Mouse (Mus musculus) kidney, embryonic 16.5 days (tissue): ENCODE data around the gene Mkrn3. TPM values are rescaled to one million over a fixed set of nuclear protein-coding genes. Genes with fewer than 3 reads are reported as not detected.

Experiments used
- ATAC-seq: fragments of 200-750 bp; cut with Nextera tagmentation; 2 replicates; pipeline ENCODE4 v1.8.0; 2017; ENCODE audit warnings: moderate TSS enrichment; ENCODE audit not compliant: low FRiP score, low TSS enrichment
- H3K27ac ChIP-seq: fragments of 300-500 bp; sonication (generic); 2 replicates; pipeline ENCODE4 v1.5.1; 2014; ENCODE audit warnings: low read length
- H3K27me3 ChIP-seq: fragments of 300-500 bp; sonication (generic); 2 replicates; pipeline ENCODE4 v1.6.1; 2014; ENCODE audit warnings: low read length, control low read depth, mixed read lengths; ENCODE audit not compliant: insufficient read depth
- H3K36me3 ChIP-seq: fragments of 300-500 bp; sonication (generic); 2 replicates; pipeline ENCODE4 v1.6.1; 2014; ENCODE audit warnings: low read length, control low read depth, mixed read lengths; ENCODE audit not compliant: insufficient read depth
- H3K4me1 ChIP-seq: fragments of 300-500 bp; sonication (generic); 2 replicates; pipeline ENCODE4 v1.6.1; 2014; ENCODE audit warnings: low read length, control low read depth, mixed read lengths; ENCODE audit not compliant: insufficient read depth
- H3K4me2 ChIP-seq: fragments of 300-500 bp; sonication (generic); replicated peaks from 2 replicates; pipeline ENCODE4 v1.6.1; 2014; ENCODE audit warnings: low read depth, low read length
- H3K4me3 ChIP-seq: fragments of 300-500 bp; sonication (generic); 2 replicates; pipeline ENCODE4 v1.5.1; 2014; ENCODE audit warnings: mild to moderate bottlenecking, low read length
- H3K9ac ChIP-seq: fragments of 300-500 bp; sonication (generic); replicated peaks from 2 replicates; pipeline ENCODE4 v1.6.1; 2014; ENCODE audit warnings: low read length
- H3K9me3 ChIP-seq: fragments of 300-500 bp; sonication (generic); 2 replicates; pipeline ENCODE4 v1.6.1; 2016; ENCODE audit warnings: low read length, control low read depth
- WGBS: fragments of 180-500 bp; shearing (Covaris S2); extraction: QIAGEN DNeasy Blood & Tissue Kit; methylation state at CpG from one replicate; pipeline ENCODE4 v1.1.7; 2014; 5-methylcytosine and 5-hydroxymethylcytosine counted together
- polyA plus RNA-seq: library from polyadenylated mRNA; unstranded; fragments of >200 nt; fragmentation: Nextera tagmentation; extraction: Ambion mirVana; gene quantifications from 2 replicates; pipeline ENCODE4 v1.2.1, GENCODE M21; 2015

The Mkrn3 gene
- polyA plus RNA-seq, 1 experiment from 2014 or later: 5.1 TPM

DNA sequence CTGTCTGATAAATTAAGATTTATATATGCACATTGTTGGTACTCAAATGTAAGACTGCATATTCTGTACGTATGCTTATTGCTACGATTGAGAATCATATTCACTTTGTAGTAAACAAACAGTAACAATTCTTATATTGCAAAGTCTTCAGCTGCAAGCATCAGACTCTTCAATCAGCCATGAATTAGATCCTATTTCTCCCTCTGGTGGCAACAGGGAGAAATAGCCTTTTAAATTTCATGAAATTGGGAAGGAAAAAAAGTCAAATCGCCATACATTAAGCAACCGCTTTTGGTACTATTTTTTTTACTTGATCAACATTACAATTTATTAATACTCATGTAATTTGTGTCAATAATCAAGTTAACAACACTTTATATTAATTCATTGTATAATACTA is 31.6 kb downstream of the Mkrn3 start:
- no peak for ATAC-seq
- Histone ChIP-seq H3K27me3 (no peaks in the 10 kb centered on the region), H3K36me3 (no peaks in the 10 kb centered on the region), H3K4me2 (no peak overlapping the region), H3K9me3 (0 out of 2 replicates have a peak, but pooled peaks cover 2% of the 10 kb centered on the region), H3K27ac (no peak overlapping the region), H3K4me1 (no peaks in the 10 kb centered on the region), H3K4me3 (no peak overlapping the region), H3K9ac (no peak overlapping the region)
- 46% methylated on average over 4 of the region's 4 CpGs for WGBS

DNA sequence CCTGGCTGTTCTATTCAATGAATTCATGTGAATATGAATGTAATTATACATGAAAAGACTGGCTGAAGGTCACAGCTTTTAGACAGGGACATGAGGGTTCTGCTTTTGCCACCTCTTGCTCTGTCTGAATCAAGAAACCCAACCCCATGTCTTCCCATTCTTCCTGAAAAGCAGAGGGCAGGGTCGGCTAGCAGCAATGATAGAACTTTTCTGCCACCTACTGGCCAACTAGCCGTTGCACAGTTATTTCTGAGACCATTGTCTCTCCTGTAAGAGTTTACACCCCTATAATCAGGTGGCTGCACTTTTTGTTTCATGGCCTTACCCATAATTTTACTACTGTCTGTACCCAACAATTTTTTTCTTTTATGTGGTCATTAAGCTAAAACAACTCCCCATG is 37.5 kb downstream of the Mkrn3 start:
- Histone ChIP-seq H3K4me3 (no peak overlapping the region), H3K4me1 (no peaks in the 10 kb centered on the region), H3K9ac (no peak overlapping the region), H3K9me3 (peaks cover 23% of the 10 kb centered on the region), H3K4me2 (no peak overlapping the region), H3K27me3 (no peaks in the 10 kb centered on the region), H3K27ac (no peak overlapping the region), H3K36me3 (no peaks in the 10 kb centered on the region)
- ATAC-seq: no peak
- 10% methylated on average over 2 of the region's 2 CpGs for WGBS

DNA sequence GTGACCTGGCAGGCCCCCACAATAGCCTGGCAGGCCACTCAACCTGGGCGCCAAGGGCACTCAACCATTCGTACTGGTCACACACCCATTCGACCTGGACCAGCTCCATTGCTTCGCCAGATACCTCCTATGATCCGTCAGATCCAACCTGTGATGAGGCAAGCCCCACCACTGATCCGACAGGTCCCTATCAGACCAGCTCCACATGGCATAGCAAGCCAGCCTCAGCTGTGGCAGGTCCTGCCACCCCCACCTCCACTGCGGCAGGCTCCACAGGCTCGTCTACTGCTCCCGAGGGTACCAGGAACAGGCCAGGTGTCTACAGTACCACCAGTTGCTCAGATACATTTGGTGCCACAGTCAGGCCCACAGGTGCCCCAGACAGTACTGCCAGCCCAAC is 41.4 kb downstream of the Mkrn3 start:
- no peak overlapping the region for H3K4me3 ChIP-seq

GRCm38 (mm10) chr7:62377313-62377712 is 42.6 kb downstream of the Mkrn3 start:
- H3K9ac ChIP-seq: peak overlapping the region; percentile 53
- WGBS: 25% methylated on average over 14 of the region's 14 CpGs
- peak; percentile 56 for ATAC-seq

More for the DNA sequence above, 41.4 kb downstream of the Mkrn3 start:
- Histone ChIP-seq H3K9me3 (peaks cover 27% of the 10 kb centered on the region), H3K9ac (no peak overlapping the region), H3K36me3 (no peaks in the 10 kb centered on the region), H3K4me2 (no peak overlapping the region), H3K4me1 (no peaks in the 10 kb centered on the region), H3K27me3 (no peaks in the 10 kb centered on the region), H3K27ac (no peak overlapping the region)
- no peak for ATAC-seq
- 92% methylated on average over 9 of the region's 9 CpGs for WGBS

DNA sequence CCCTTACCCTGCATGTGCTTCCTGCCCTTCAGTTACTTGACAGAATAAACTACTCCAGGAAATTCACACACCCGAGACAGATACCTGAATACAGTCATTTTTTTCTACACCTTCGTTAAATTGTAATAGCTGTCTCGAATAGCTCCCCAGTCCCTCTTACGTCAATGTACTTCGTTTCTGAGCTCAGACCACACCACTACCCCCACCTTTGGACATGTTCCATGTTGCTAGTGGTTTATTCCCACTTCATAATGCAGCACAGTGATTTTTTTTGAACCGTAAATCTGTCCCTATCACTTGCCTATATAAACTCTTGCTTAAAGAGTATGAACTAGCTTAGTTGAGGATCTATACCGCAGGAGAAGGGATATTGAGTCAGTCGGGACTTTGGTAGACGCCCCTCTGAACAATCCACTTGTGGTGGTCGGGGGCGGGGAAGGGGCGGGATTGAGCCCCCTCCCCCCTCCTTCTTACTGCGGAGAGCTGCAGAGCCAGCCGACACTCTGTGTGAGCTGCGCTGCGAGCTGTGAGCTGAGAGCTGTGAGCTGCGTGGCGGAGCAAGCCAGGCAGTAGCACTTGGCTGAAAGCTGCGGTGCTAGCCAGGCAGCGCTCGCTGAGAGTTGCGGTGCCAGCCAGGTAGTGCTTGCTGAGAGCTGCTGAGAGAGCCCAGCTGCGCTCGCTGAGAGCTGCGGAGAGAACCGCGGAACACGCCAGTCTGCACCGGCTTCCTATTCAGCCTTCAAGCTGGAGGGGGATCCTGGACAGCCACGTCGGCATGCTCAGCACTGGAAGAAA is 43.2 kb downstream of the Mkrn3 start, which contains the start of gene Magel2:
TSS of gene Magel2 (plus strand) at position 501 of the 795 bp plus-strand sequence.
- Histone ChIP-seq H3K27ac (no peak within 1 kb of the TSS), H3K36me3 (no peaks in the 10 kb centered on the region), H3K9ac (peak within 1 kb of the TSS; percentile 53), H3K27me3 (no peaks in the 10 kb centered on the region), H3K4me2 (peak within 1 kb of the TSS; percentile 59), H3K4me3 (peak within 1 kb of the TSS; percentile 49), H3K9me3 (peaks cover 27% of the 10 kb centered on the region), H3K4me1 (no peaks in the 10 kb centered on the region)
- ATAC-seq: peak; percentile 92
- 22% methylated on average over 31 of the region's 31 CpGs for WGBS

More at GRCm38 (mm10) chr7:62377313-62377712, 42.6 kb downstream of the Mkrn3 start:
- H3K4me2 ChIP-seq: peak overlapping the region; percentile 59
- H3K9me3 ChIP-seq: peaks cover 27% of the 10 kb centered on the region
- H3K27me3 ChIP-seq: no peaks in the 10 kb centered on the region
- no peaks in the 10 kb centered on the region for H3K36me3 ChIP-seq
- H3K4me3 ChIP-seq: peak overlapping the region; percentile 49
- H3K27ac ChIP-seq: no peak overlapping the region
- H3K4me1 ChIP-seq: no peaks in the 10 kb centered on the region

DNA sequence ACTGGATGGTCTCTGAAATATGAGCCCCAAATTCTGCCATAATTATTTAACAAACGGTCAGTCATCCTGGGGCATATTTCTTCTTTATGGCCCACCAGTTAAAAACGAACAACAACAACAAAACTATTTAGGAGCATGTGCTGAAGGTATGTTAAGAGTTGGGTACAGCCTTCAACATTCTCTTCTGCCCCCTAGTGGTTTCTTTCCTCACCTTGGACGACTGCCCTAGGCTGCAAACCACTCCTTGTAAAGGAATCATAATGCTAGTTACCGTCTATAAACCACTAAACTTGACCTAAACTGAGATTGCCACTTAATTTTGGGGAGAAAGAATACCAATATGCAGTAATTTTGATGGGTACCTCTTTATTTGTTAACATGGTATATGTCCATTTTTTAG is 44.3 kb downstream of the Mkrn3 start:
- H3K9ac ChIP-seq: no peak overlapping the region
- no peak overlapping the region for H3K4me3 ChIP-seq
- 27% methylated on average over 4 of the region's 4 CpGs for WGBS
- H3K4me1 ChIP-seq: no peaks in the 10 kb centered on the region
- ATAC-seq: no peak
- peaks cover 27% of the 10 kb centered on the region for H3K9me3 ChIP-seq
- no peaks in the 10 kb centered on the region for H3K36me3 ChIP-seq
- H3K27ac ChIP-seq: no peak overlapping the region
- H3K27me3 ChIP-seq: no peaks in the 10 kb centered on the region
- H3K4me2 ChIP-seq: no peak overlapping the region

Other genes with a start within 250 kb of the Mkrn3 start
- gene Ndn, start 73.6 kb downstream of the Mkrn3 start, polyA plus RNA-seq: 76.5 and 81.6 TPM in 2 replicates
- gene Magel2, start 43.1 kb downstream of the Mkrn3 start, polyA plus RNA-seq: 0.74 and 1.1 TPM in 2 replicates
- 24.2 and 25.4 TPM in 2 replicates for gene Peg12, start 44.4 kb upstream of the Mkrn3 start, polyA plus RNA-seq